Mouse (Mus musculus): Measurements from ENCODE around the gene Pcgf5. TPM values are rescaled to one million over a fixed set of nuclear protein-coding genes. Genes with fewer than 3 reads are reported as not detected.

The Pcgf5 gene
- polyA plus RNA-seq (2015; fragmentation: Illumina TruSeq; extraction: RNeasy Lipid Tissue Mini Kit (QIAGEN cat#74804); ENCODE audit: insufficient read depth, low replicate concordance), result 32.5 TPM

GRCm38 (mm10) chr19:36348161-36348800 lies at the start of gene Pcgf5:
TSS of gene Pcgf5 (plus strand) at chr19:36348309.

Other genes starting within 250 kb of the Pcgf5 start
- not detected for gene Ankrd1, start 228.2 kb upstream of the Pcgf5 start, polyA plus RNA-seq (2015; fragmentation: Illumina TruSeq; extraction: RNeasy Lipid Tissue Mini Kit (QIAGEN cat#74804); ENCODE audit: insufficient read depth, low replicate concordance)
- 2.8 TPM for gene Hectd2, start 206.3 kb downstream of the Pcgf5 start, polyA plus RNA-seq (2015; fragmentation: Illumina TruSeq; extraction: RNeasy Lipid Tissue Mini Kit (QIAGEN cat#74804); ENCODE audit: insufficient read depth, low replicate concordance)